Mouse (Mus musculus): ENCODE measurements at regions not wholly inside any gene's neighbourhood (a gene's known extent, or its start where the extent isn't known, plus 50 kb on each side); places are given as distances from the start of the nearest gene placed in this dataset.
A peak's percentile ranks its signal among the peaks of the same experiment; 100 is the strongest.

- TF ChIP-seq GATA4 (IDR thresholded peaks at IDR 0.05; ENCODE audit: insufficient replicate concordance, low read length): no peak
Observed at GRCm38 (mm10) chr12:73415856-73416366, 129.3 kb downstream of the Slc38a6 start.

GRCm38 (mm10) chr12:73413439-73414196 is 127.0 kb downstream of the Slc38a6 start:
- TF ChIP-seq GATA4 (IDR thresholded peaks at IDR 0.05; ENCODE audit: insufficient replicate concordance, low read length): no peak

GRCm38 (mm10) chr12:73412500-73412899 is 125.9 kb downstream of the Slc38a6 start:
- TF ChIP-seq GATA4 (IDR thresholded peaks at IDR 0.05; ENCODE audit: insufficient replicate concordance, low read length): no peak

GRCm38 (mm10) chr12:73410924-73411323 is 124.3 kb downstream of the Slc38a6 start:
- TF ChIP-seq GATA4 (IDR thresholded peaks at IDR 0.05; ENCODE audit: insufficient replicate concordance, low read length): no peak

GRCm38 (mm10) chr12:73409481-73410085 is 123.0 kb downstream of the Slc38a6 start:
- TF ChIP-seq GATA4 (IDR thresholded peaks at IDR 0.05; ENCODE audit: insufficient replicate concordance, low read length): no peak

- TF ChIP-seq GATA4 (IDR thresholded peaks at IDR 0.05; ENCODE audit: insufficient replicate concordance, low read length): peak; percentile 18; the same call in 1 of the 2 replicates
Observed at GRCm38 (mm10) chr12:73408614-73409013, 122.0 kb downstream of the Slc38a6 start.

- no peak for TF ChIP-seq GATA4 (IDR thresholded peaks at IDR 0.05; ENCODE audit: insufficient replicate concordance, low read length)
Observed at GRCm38 (mm10) chr12:73408165-73408564, 121.6 kb downstream of the Slc38a6 start.

GRCm38 (mm10) chr12:73406556-73407087 is 120.0 kb downstream of the Slc38a6 start:
- no peak for TF ChIP-seq GATA4 (IDR thresholded peaks at IDR 0.05; ENCODE audit: insufficient replicate concordance, low read length)

- TF ChIP-seq GATA4 (IDR thresholded peaks at IDR 0.05; ENCODE audit: insufficient replicate concordance, low read length): no peak
Observed at GRCm38 (mm10) chr12:73405583-73405982, 119.0 kb downstream of the Slc38a6 start.

- TF ChIP-seq GATA4 (IDR thresholded peaks at IDR 0.05; ENCODE audit: insufficient replicate concordance, low read length): no peak
Observed at GRCm38 (mm10) chr12:73405106-73405505, 118.5 kb downstream of the Slc38a6 start.

GRCm38 (mm10) chr12:73403906-73404474 is 117.4 kb downstream of the Slc38a6 start:
- no peak for TF ChIP-seq GATA4 (IDR thresholded peaks at IDR 0.05; ENCODE audit: insufficient replicate concordance, low read length)
